Mouse (Mus musculus) forebrain, embryonic 14.5 days (tissue): Measurements from ENCODE around the gene Gm17428. TPM values are rescaled to one million over a fixed set of nuclear protein-coding genes. Genes with fewer than 3 reads are reported as not detected.
"Not testable (repeated sequence)": the region's sequence is repeated elsewhere in the genome, so short reads cannot be mapped to it uniquely, and the experiment has no call there.

Source experiments
- ATAC-seq: fragments of 200-750 bp; cut with Nextera tagmentation; 2 replicates; pipeline ENCODE4 v1.8.0; 2017; ENCODE audit warnings: mild to moderate bottlenecking, moderate library complexity
- DNase-seq: peaks from one replicate; pipeline ENCODE4 v3.0.0-alpha.2; 2015; ENCODE audit warnings: low spot score
- H3K27ac ChIP-seq: fragments of 300-500 bp; sonication (generic); 2 replicates; pipeline ENCODE4 v1.5.1; 2014; ENCODE audit warnings: low read depth, mild to moderate bottlenecking, control low read depth, low read length, moderate library complexity
- H3K27me3 ChIP-seq: fragments of 300-500 bp; sonication (generic); replicated peaks from 2 replicates; pipeline ENCODE4 v1.6.1; 2014; ENCODE audit warnings: low read length, control low read depth, mixed read lengths; ENCODE audit not compliant: control insufficient read depth, insufficient read depth
- H3K36me3 ChIP-seq: fragments of 300-500 bp; sonication (generic); 2 replicates; pipeline ENCODE4 v1.6.1; 2014; ENCODE audit warnings: low read length, control low read depth; ENCODE audit not compliant: control insufficient read depth, insufficient read depth
- H3K4me1 ChIP-seq: fragments of 300-500 bp; sonication (generic); 2 replicates; pipeline ENCODE4 v1.6.1; 2014; ENCODE audit warnings: antibody characterized with exemption, low read length, control low read depth; ENCODE audit not compliant: control insufficient read depth, insufficient read depth
- H3K4me2 ChIP-seq: fragments of 300-500 bp; sonication (generic); 2 replicates; pipeline ENCODE4 v1.6.1; 2014; ENCODE audit warnings: mild to moderate bottlenecking, control low read depth, low read length
- H3K4me3 ChIP-seq: fragments of 300-500 bp; sonication (generic); 2 replicates; pipeline ENCODE4 v1.5.1; 2014; ENCODE audit warnings: low read depth, low read length, control low read depth
- H3K9ac ChIP-seq: fragments of 300-500 bp; sonication (generic); 2 replicates; pipeline ENCODE4 v1.6.1; 2014; ENCODE audit warnings: mild to moderate bottlenecking, low read length, control low read depth, moderate library complexity
- H3K9me3 ChIP-seq: fragments of 300-500 bp; sonication (generic); replicated peaks from 2 replicates; pipeline ENCODE4 v1.6.1; 2016; ENCODE audit warnings: low read length, control low read depth, mixed read lengths; ENCODE audit not compliant: control insufficient read depth
- WGBS: fragments of 180-500 bp; shearing (Covaris S2); extraction: QIAGEN DNeasy Blood & Tissue Kit; methylation state at CpG from one replicate; pipeline ENCODE4 v1.1.7; 2014; 5-methylcytosine and 5-hydroxymethylcytosine counted together
- polyA plus RNA-seq: library from polyadenylated mRNA; unstranded; fragments of >200 nt; fragmentation: Nextera tagmentation; extraction: Ambion mirVana; gene quantifications from 2 replicates; pipeline ENCODE4 v1.2.1, GENCODE M21; 2014

Gm17428 gene
- polyA plus RNA-seq, 1 experiment from 2014 or later: not detected

- Histone ChIP-seq H3K36me3 (no peaks in the 10 kb centered on the region), H3K4me3 (no peak overlapping the region), H3K27ac (no peak overlapping the region), H3K9ac (no peak overlapping the region), H3K9me3 (no peaks in the 10 kb centered on the region), H3K4me2 (no peak overlapping the region), H3K4me1 (peaks cover 27% of the 10 kb centered on the region), H3K27me3 (no peaks in the 10 kb centered on the region)
- ATAC-seq (no peak), DNase-seq (no peak)
- WGBS: 93% methylated on average over 10 of the region's 10 CpGs
Measured at GRCm38 (mm10) chr14:54992196-54992595, 15.5 kb downstream of the Gm17428 start.

- ATAC-seq: no peak
- Histone ChIP-seq H3K9me3 (no peaks in the 10 kb centered on the region), H3K4me2 (no peak overlapping the region), H3K9ac (no peak overlapping the region), H3K27ac (no peak overlapping the region), H3K4me3 (no peak overlapping the region), H3K27me3 (no peaks in the 10 kb centered on the region), H3K36me3 (no peaks in the 10 kb centered on the region), H3K4me1 (peaks cover 29% of the 10 kb centered on the region)
- no peak for DNase-seq
- WGBS: 64% methylated on average over 10 of the region's 10 CpGs
Measured at GRCm38 (mm10) chr14:54993636-54994035, 16.9 kb downstream of the Gm17428 start.

GRCm38 (mm10) chr14:54994136-54994868 is 17.6 kb downstream of the Gm17428 start, which contains the start of gene Myh7:
Myh7 (minus strand) TSS chr14:54994626.
- DNase-seq (no peak), ATAC-seq (no peak)
- Histone ChIP-seq H3K36me3 (no peaks in the 10 kb centered on the region), H3K4me3 (no peak within 1 kb of the TSS), H3K27ac (peak within 1 kb of the TSS; percentile 82), H3K4me2 (no peak within 1 kb of the TSS), H3K4me1 (peaks cover 29% of the 10 kb centered on the region), H3K9ac (peak within 1 kb of the TSS; percentile 3), H3K27me3 (no peaks in the 10 kb centered on the region), H3K9me3 (no peaks in the 10 kb centered on the region)
- 56% methylated on average over 10 of the region's 11 CpGs for WGBS

GRCm38 (mm10) chr14:54994869-54995186 is 18.1 kb downstream of the Gm17428 start:
- ATAC-seq: peak; percentile 6; the same call in 1 of the 2 replicates
- DNase-seq: no peak
- no peaks in the 10 kb centered on the region for H3K36me3 ChIP-seq
- H3K4me1 ChIP-seq: peaks cover 29% of the 10 kb centered on the region
- H3K4me2 ChIP-seq: no peak overlapping the region
- no peaks in the 10 kb centered on the region for H3K27me3 ChIP-seq
- no peaks in the 10 kb centered on the region for H3K9me3 ChIP-seq
- H3K4me3 ChIP-seq: no peak overlapping the region
- peak overlapping the region; percentile 82 for H3K27ac ChIP-seq
- H3K9ac ChIP-seq: peak overlapping the region; percentile 3

- peak; percentile 90 for DNase-seq
- WGBS: 12% methylated on average over 14 of the region's 14 CpGs
- H3K27me3 ChIP-seq: no peaks in the 10 kb centered on the region
- H3K4me1 ChIP-seq: peaks cover 29% of the 10 kb centered on the region
- H3K36me3 ChIP-seq: no peaks in the 10 kb centered on the region
- no peaks in the 10 kb centered on the region for H3K9me3 ChIP-seq
- H3K27ac ChIP-seq: peak overlapping the region; percentile 82
- ATAC-seq: peak; percentile 81
- peak overlapping the region; percentile 3 for H3K9ac ChIP-seq
- peak overlapping the region; percentile 25; the same call in 1 of the 2 replicates for H3K4me2 ChIP-seq
- H3K4me3 ChIP-seq: no peak overlapping the region
Measured at GRCm38 (mm10) chr14:54995457-54996138, 18.9 kb downstream of the Gm17428 start.

GRCm38 (mm10) chr14:54996793-54997192 is 20.1 kb downstream of the Gm17428 start:
- no peaks in the 10 kb centered on the region for H3K9me3 ChIP-seq
- ATAC-seq (no peak), DNase-seq (no peak)
- no peaks in the 10 kb centered on the region for H3K36me3 ChIP-seq
- H3K27ac ChIP-seq: no peak overlapping the region
- WGBS: 50% methylated on average over 9 of the region's 9 CpGs
- H3K9ac ChIP-seq: no peak overlapping the region
- H3K4me3 ChIP-seq: no peak overlapping the region
- no peaks in the 10 kb centered on the region for H3K27me3 ChIP-seq
- no peak overlapping the region for H3K4me2 ChIP-seq
- peaks cover 29% of the 10 kb centered on the region for H3K4me1 ChIP-seq

- H3K4me3 ChIP-seq: no peak overlapping the region
- H3K9me3 ChIP-seq: no peaks in the 10 kb centered on the region
- H3K36me3 ChIP-seq: no peaks in the 10 kb centered on the region
- H3K27ac ChIP-seq: no peak overlapping the region
- no peaks in the 10 kb centered on the region for H3K27me3 ChIP-seq
- no peak overlapping the region for H3K9ac ChIP-seq
- H3K4me2 ChIP-seq: no peak overlapping the region
- DNase-seq: no peak
- no peak for ATAC-seq
- 43% methylated on average over 4 of the region's 4 CpGs for WGBS
- H3K4me1 ChIP-seq: peaks cover 29% of the 10 kb centered on the region
Measured at GRCm38 (mm10) chr14:54997297-54997696, 20.6 kb downstream of the Gm17428 start.

- Histone ChIP-seq H3K9ac (no peak overlapping the region), H3K27ac (no peak overlapping the region), H3K27me3 (no peaks in the 10 kb centered on the region), H3K4me1 (peaks cover 33% of the 10 kb centered on the region), H3K36me3 (no peaks in the 10 kb centered on the region), H3K4me2 (no peak overlapping the region), H3K4me3 (no peak overlapping the region), H3K9me3 (no peaks in the 10 kb centered on the region)
- no peak for DNase-seq
- no peak for ATAC-seq
Measured at GRCm38 (mm10) chr14:54998680-54999079, 21.9 kb downstream of the Gm17428 start.

GRCm38 (mm10) chr14:54999868-55000267 is 23.1 kb downstream of the Gm17428 start:
- H3K4me3 ChIP-seq, H3K36me3 ChIP-seq, ATAC-seq, DNase-seq, H3K27ac ChIP-seq, H3K27me3 ChIP-seq, H3K4me2 ChIP-seq, H3K9me3 ChIP-seq, H3K9ac ChIP-seq: not testable (repeated sequence)
- WGBS: 81% methylated on average over 5 of the region's 5 CpGs
- peaks cover 33% of the 10 kb centered on the region for H3K4me1 ChIP-seq
